Mouse (Mus musculus) liver, postnatal 0 days (tissue): ENCODE data around the gene Gm8127. TPM values are rescaled to one million over a fixed set of nuclear protein-coding genes. Genes with fewer than 3 reads are reported as not detected.

Source experiments
- polyA plus RNA-seq: library from polyadenylated mRNA; unstranded; fragments of >200 nt; fragmentation: Nextera tagmentation; extraction: Ambion mirVana; gene quantifications from 2 replicates; pipeline ENCODE4 v1.2.1, GENCODE M21; 2015

The Gm8127 gene
- polyA plus RNA-seq, 1 experiment from 2014 or later: not detected

Other genes with a start within 250 kb of the Gm8127 start
- not detected in 2 replicates for gene Gm8094, start 217.2 kb downstream of the Gm8127 start, polyA plus RNA-seq
- gene Gm8104, start 193.2 kb downstream of the Gm8127 start, polyA plus RNA-seq: not detected in 2 replicates
- not detected in 2 replicates for gene Gm7233, start 114.0 kb downstream of the Gm8127 start, polyA plus RNA-seq
- not detected in 2 replicates for gene Gm8122, start 58.5 kb downstream of the Gm8127 start, polyA plus RNA-seq
- not detected in 2 replicates for gene Gm8126, start 35.2 kb downstream of the Gm8127 start, polyA plus RNA-seq
- gene Gm9732, start 18.8 kb downstream of the Gm8127 start, polyA plus RNA-seq: not detected in 2 replicates
- gene 1700001F09Rik, start 54.0 kb upstream of the Gm8127 start, polyA plus RNA-seq: not detected in 2 replicates
- not detected in 2 replicates for gene Gm8138, start 122.5 kb upstream of the Gm8127 start, polyA plus RNA-seq
- gene Gm5799, start 249.7 kb upstream of the Gm8127 start, polyA plus RNA-seq: not detected in 2 replicates